Mouse (Mus musculus) embryonic facial prominence, embryonic 15.5 days (tissue): Measurements from ENCODE around the gene Abcb8. TPM values are rescaled to one million over a fixed set of nuclear protein-coding genes. Genes with fewer than 3 reads are reported as not detected.

ENCODE experiments used
- ATAC-seq: fragments of 200-750 bp; cut with Nextera tagmentation; 2 replicates; pipeline ENCODE4 v1.8.0; 2017; ENCODE audit warnings: low read depth, moderate TSS enrichment; ENCODE audit not compliant: insufficient number of reproducible peaks, low FRiP score, low TSS enrichment
- H3K27ac ChIP-seq: fragments of 300-500 bp; sonication (generic); replicated peaks from 2 replicates; pipeline ENCODE4 v1.5.1; 2015; ENCODE audit warnings: mild to moderate bottlenecking, inconsistent platforms
- H3K27me3 ChIP-seq: fragments of 300-500 bp; sonication (generic); 2 replicates; pipeline ENCODE4 v1.6.1; 2015; ENCODE audit warnings: inconsistent platforms
- H3K36me3 ChIP-seq: fragments of 300-500 bp; sonication (generic); 2 replicates; pipeline ENCODE4 v1.6.1; 2015; ENCODE audit warnings: mild to moderate bottlenecking, inconsistent platforms
- H3K4me1 ChIP-seq: fragments of 300-500 bp; sonication (generic); 2 replicates; pipeline ENCODE4 v1.6.1; 2015; ENCODE audit warnings: inconsistent platforms
- H3K4me2 ChIP-seq: fragments of 300-500 bp; sonication (generic); replicated peaks from 2 replicates; pipeline ENCODE4 v1.6.1; 2015; ENCODE audit warnings: mild to moderate bottlenecking, inconsistent platforms
- H3K4me3 ChIP-seq: fragments of 300-500 bp; sonication (generic); replicated peaks from 2 replicates; pipeline ENCODE4 v1.5.1; 2015; ENCODE audit warnings: mild to moderate bottlenecking, inconsistent platforms
- H3K9ac ChIP-seq: fragments of 300-500 bp; sonication (generic); 2 replicates; pipeline ENCODE4 v1.6.1; 2015; ENCODE audit warnings: inconsistent platforms
- H3K9me3 ChIP-seq: fragments of 300-500 bp; sonication (generic); replicated peaks from 2 replicates; pipeline ENCODE4 v1.6.1; 2016; ENCODE audit warnings: inconsistent platforms
- WGBS: fragments of 180-500 bp; shearing (Covaris S2); methylation state at CpG from one replicate; pipeline ENCODE4 v1.1.7; 2015; 5-methylcytosine and 5-hydroxymethylcytosine counted together
- polyA plus RNA-seq: library from polyadenylated mRNA; unstranded; fragments of >200 nt; fragmentation: Nextera tagmentation; extraction: Ambion mirVana; gene quantifications from 2 replicates; pipeline ENCODE4 v1.2.1, GENCODE M21; 2015

Gene Abcb8
- polyA plus RNA-seq, 1 experiment from 2014 or later, result 47.0 TPM

GRCm38 (mm10) chr5:24384407-24384806 is 9.1 kb upstream of the Abcb8 start:
- Histone ChIP-seq H3K36me3 (no peaks in the 10 kb centered on the region), H3K27ac (no peak overlapping the region), H3K27me3 (peaks cover 42% of the 10 kb centered on the region), H3K4me1 (peaks cover 30% of the 10 kb centered on the region), H3K4me3 (no peak overlapping the region), H3K4me2 (no peak overlapping the region), H3K9ac (no peak overlapping the region), H3K9me3 (no peaks in the 10 kb centered on the region)
- WGBS, result 52% methylated on average over 6 of the region's 6 CpGs
- no peak for ATAC-seq

GRCm38 (mm10) chr5:24385374-24385773 is 8.1 kb upstream of the Abcb8 start:
- no peak overlapping the region for H3K9ac ChIP-seq
- peaks cover 30% of the 10 kb centered on the region for H3K4me1 ChIP-seq
- 90% methylated on average over 5 of the region's 5 CpGs for WGBS
- no peak overlapping the region for H3K4me2 ChIP-seq
- H3K36me3 ChIP-seq, result no peaks in the 10 kb centered on the region
- no peak for ATAC-seq
- H3K27ac ChIP-seq, result no peak overlapping the region
- H3K27me3 ChIP-seq, result peaks cover 45% of the 10 kb centered on the region
- H3K4me3 ChIP-seq, result no peak overlapping the region
- no peaks in the 10 kb centered on the region for H3K9me3 ChIP-seq

GRCm38 (mm10) chr5:24385887-24386550 is 7.4 kb upstream of the Abcb8 start:
- H3K27ac ChIP-seq, result no peak overlapping the region
- peaks cover 30% of the 10 kb centered on the region for H3K4me1 ChIP-seq
- no peak overlapping the region for H3K4me2 ChIP-seq
- H3K27me3 ChIP-seq, result peaks cover 45% of the 10 kb centered on the region
- no peaks in the 10 kb centered on the region for H3K36me3 ChIP-seq
- ATAC-seq, result no peak
- no peaks in the 10 kb centered on the region for H3K9me3 ChIP-seq
- no peak overlapping the region for H3K9ac ChIP-seq
- no peak overlapping the region for H3K4me3 ChIP-seq
- WGBS, result 82% methylated on average over 10 of the region's 10 CpGs

GRCm38 (mm10) chr5:24387264-24388241 is 5.9 kb upstream of the Abcb8 start:
- no peak overlapping the region for H3K27ac ChIP-seq
- under 1% methylated on average over 73 of the region's 73 CpGs for WGBS
- peak overlapping the region; percentile 94 for H3K4me2 ChIP-seq
- no peaks in the 10 kb centered on the region for H3K36me3 ChIP-seq
- H3K9me3 ChIP-seq, result no peaks in the 10 kb centered on the region
- H3K4me3 ChIP-seq, result peak overlapping the region; percentile 47
- peaks cover 45% of the 10 kb centered on the region for H3K27me3 ChIP-seq
- peak overlapping the region; percentile 24 for H3K9ac ChIP-seq
- peak; percentile 19; the same call in 1 of the 2 replicates for ATAC-seq
- peaks cover 30% of the 10 kb centered on the region for H3K4me1 ChIP-seq

- Histone ChIP-seq H3K4me2 (peak overlapping the region; percentile 94), H3K27ac (no peak overlapping the region), H3K27me3 (peaks cover 45% of the 10 kb centered on the region), H3K4me3 (peak overlapping the region; percentile 47), H3K9me3 (no peaks in the 10 kb centered on the region), H3K36me3 (no peaks in the 10 kb centered on the region), H3K9ac (0 out of 2 replicates have a peak overlapping the region, but pooled peaks have one; percentile 24), H3K4me1 (peaks cover 25% of the 10 kb centered on the region)
- 23% methylated on average over 26 of the region's 26 CpGs for WGBS
- no peak for ATAC-seq
Measured at GRCm38 (mm10) chr5:24388246-24388915, 5.1 kb upstream of the Abcb8 start.

GRCm38 (mm10) chr5:24389011-24389657 is 4.3 kb upstream of the Abcb8 start:
- H3K9ac ChIP-seq, result no peak overlapping the region
- H3K4me1 ChIP-seq, result peaks cover 25% of the 10 kb centered on the region
- no peaks in the 10 kb centered on the region for H3K36me3 ChIP-seq
- no peak overlapping the region for H3K4me3 ChIP-seq
- no peak overlapping the region for H3K4me2 ChIP-seq
- no peak for ATAC-seq
- 51% methylated on average over 7 of the region's 7 CpGs for WGBS
- H3K27ac ChIP-seq, result no peak overlapping the region
- H3K27me3 ChIP-seq, result peaks cover 45% of the 10 kb centered on the region
- H3K9me3 ChIP-seq, result no peaks in the 10 kb centered on the region

- H3K4me2 ChIP-seq, result no peak overlapping the region
- no peak overlapping the region for H3K4me3 ChIP-seq
- no peak overlapping the region for H3K27ac ChIP-seq
- WGBS, result 76% methylated on average over 4 of the region's 4 CpGs
- peaks cover 23% of the 10 kb centered on the region for H3K4me1 ChIP-seq
- no peaks in the 10 kb centered on the region for H3K36me3 ChIP-seq
- H3K27me3 ChIP-seq, result peaks cover 45% of the 10 kb centered on the region
- no peaks in the 10 kb centered on the region for H3K9me3 ChIP-seq
- ATAC-seq, result no peak
- H3K9ac ChIP-seq, result no peak overlapping the region
Measured at GRCm38 (mm10) chr5:24389658-24390020, 3.8 kb upstream of the Abcb8 start.

- 77% methylated on average over 7 of the region's 7 CpGs for WGBS
- Histone ChIP-seq H3K9ac (no peak within 1 kb of the TSS), H3K4me2 (no peak within 1 kb of the TSS), H3K27me3 (peaks cover 28% of the 10 kb centered on the region), H3K4me3 (no peak within 1 kb of the TSS), H3K27ac (no peak within 1 kb of the TSS), H3K4me1 (peaks cover 27% of the 10 kb centered on the region), H3K9me3 (no peaks in the 10 kb centered on the region), H3K36me3 (no peaks in the 10 kb centered on the region)
- no peak for ATAC-seq
Measured at GRCm38 (mm10) chr5:24391864-24392263, 1.6 kb upstream of the Abcb8 start, which contains the start of gene Atg9b. Atg9b (minus strand) TSS chr5:24392143.

GRCm38 (mm10) chr5:24392724-24393123 is 739 bp upstream of the Abcb8 start:
- H3K4me2 ChIP-seq, result no peak overlapping the region
- ATAC-seq, result no peak
- no peak overlapping the region for H3K4me3 ChIP-seq
- H3K27ac ChIP-seq, result no peak overlapping the region
- H3K9ac ChIP-seq, result no peak overlapping the region
- H3K4me1 ChIP-seq, result peaks cover 19% of the 10 kb centered on the region
- H3K27me3 ChIP-seq, result peaks cover 19% of the 10 kb centered on the region
- no peaks in the 10 kb centered on the region for H3K9me3 ChIP-seq
- WGBS, result 72% methylated on average over 7 of the region's 7 CpGs
- no peaks in the 10 kb centered on the region for H3K36me3 ChIP-seq

GRCm38 (mm10) chr5:24394165-24394894 is 867 bp downstream of the Abcb8 start:
- under 1% methylated on average over 36 of the region's 36 CpGs for WGBS
- no peak overlapping the region for H3K9ac ChIP-seq

More at GRCm38 (mm10) chr5:24394165-24394894, 867 bp downstream of the Abcb8 start:
- Histone ChIP-seq H3K27me3 (peaks cover 4% of the 10 kb centered on the region; the same call in 1 of the 2 replicates), H3K9me3 (no peaks in the 10 kb centered on the region), H3K36me3 (no peaks in the 10 kb centered on the region), H3K4me3 (peak overlapping the region; percentile 66), H3K27ac (peak overlapping the region; percentile 82), H3K4me2 (peak overlapping the region; percentile 66), H3K4me1 (peaks cover 12% of the 10 kb centered on the region)
- ATAC-seq, result peak; percentile 96
